Mouse (Mus musculus) neural tube, embryonic 14.5 days (tissue): Measurements from ENCODE around the gene Nav2. TPM values are rescaled to one million over a fixed set of nuclear protein-coding genes. Genes with fewer than 3 reads are reported as not detected.

ENCODE experiments used
- ATAC-seq: fragments of 200-750 bp; cut with Nextera tagmentation; 2 replicates; pipeline ENCODE4 v1.8.0; 2017; ENCODE audit warnings: low read depth, mild to moderate bottlenecking, moderate TSS enrichment, moderate library complexity
- H3K27ac ChIP-seq: fragments of 300-500 bp; sonication (generic); 2 replicates; pipeline ENCODE4 v1.5.1; 2014; ENCODE audit warnings: low read depth, mild to moderate bottlenecking, control low read depth, low read length, moderate library complexity, mixed read lengths
- H3K27me3 ChIP-seq: fragments of 300-500 bp; sonication (generic); 2 replicates; pipeline ENCODE4 v1.6.1; 2014; ENCODE audit warnings: low read length; ENCODE audit not compliant: control insufficient read depth, insufficient read depth
- H3K36me3 ChIP-seq: fragments of 300-500 bp; sonication (generic); 2 replicates; pipeline ENCODE4 v1.6.1; 2014; ENCODE audit warnings: low read length, mixed read lengths; ENCODE audit not compliant: control insufficient read depth, insufficient read depth
- H3K4me1 ChIP-seq: fragments of 300-500 bp; sonication (generic); 2 replicates; pipeline ENCODE4 v1.6.1; 2014; ENCODE audit warnings: low read length; ENCODE audit not compliant: control insufficient read depth, insufficient read depth
- H3K4me2 ChIP-seq: fragments of 300-500 bp; sonication (generic); 2 replicates; pipeline ENCODE4 v1.6.1; 2014; ENCODE audit warnings: mild to moderate bottlenecking, low read depth, low read length, control low read depth
- H3K4me3 ChIP-seq: fragments of 300-500 bp; sonication (generic); 2 replicates; pipeline ENCODE4 v1.5.1; 2014; ENCODE audit warnings: low read depth, low read length, control low read depth, mixed read lengths
- H3K9ac ChIP-seq: fragments of 300-500 bp; sonication (generic); replicated peaks from 2 replicates; pipeline ENCODE4 v1.6.1; 2014; ENCODE audit warnings: low read depth, mild to moderate bottlenecking, control low read depth, low read length, mixed read lengths
- H3K9me3 ChIP-seq: fragments of 300-500 bp; sonication (generic); 2 replicates; pipeline ENCODE4 v1.6.1; 2016; ENCODE audit warnings: low read length; ENCODE audit not compliant: control insufficient read depth
- WGBS: fragments of 180-500 bp; shearing (Covaris S2); extraction: QIAGEN DNeasy Blood & Tissue Kit; methylation state at CpG from one replicate; pipeline ENCODE4 v1.1.7; 2014; 5-methylcytosine and 5-hydroxymethylcytosine counted together
- polyA plus RNA-seq: library from polyadenylated mRNA; unstranded; fragments of >200 nt; fragmentation: Nextera tagmentation; extraction: Ambion mirVana; gene quantifications from 2 replicates; pipeline ENCODE4 v1.2.1, GENCODE M21; 2014

Gene Nav2
- polyA plus RNA-seq, 1 experiment from 2014 or later: 36.5 TPM

DNA sequence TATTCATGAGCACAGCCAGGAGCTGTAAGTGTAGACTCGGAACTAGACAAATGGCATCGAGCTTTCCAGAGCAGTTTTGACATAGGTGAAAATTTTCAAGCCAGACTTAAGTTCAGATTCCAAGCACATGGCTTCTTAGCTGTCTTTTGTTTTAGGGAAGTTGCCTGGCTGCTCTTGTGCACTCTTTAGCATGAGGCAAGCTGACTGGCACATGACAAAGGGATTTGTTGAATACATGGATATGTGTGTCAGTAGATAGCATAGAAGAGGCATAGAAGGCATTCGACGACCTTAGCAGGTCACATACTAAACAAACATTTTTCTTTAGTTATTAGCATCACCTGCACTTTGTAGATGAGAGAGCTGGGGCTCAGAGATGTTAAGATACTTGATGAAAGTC, 53.4 kb downstream of the Nav2 start:
- 54% methylated on average over 4 of the region's 4 CpGs for WGBS
- no peak overlapping the region for H3K27ac ChIP-seq
- no peak overlapping the region; the same call in 1 of the 2 replicates for H3K9ac ChIP-seq
- ATAC-seq: no peak
- no peak overlapping the region for H3K4me3 ChIP-seq
- no peaks in the 10 kb centered on the region for H3K27me3 ChIP-seq
- H3K9me3 ChIP-seq: no peaks in the 10 kb centered on the region
- peak overlapping the region; percentile 71 for H3K4me2 ChIP-seq
- peaks cover 56% of the 10 kb centered on the region for H3K4me1 ChIP-seq
- no peaks in the 10 kb centered on the region for H3K36me3 ChIP-seq

DNA sequence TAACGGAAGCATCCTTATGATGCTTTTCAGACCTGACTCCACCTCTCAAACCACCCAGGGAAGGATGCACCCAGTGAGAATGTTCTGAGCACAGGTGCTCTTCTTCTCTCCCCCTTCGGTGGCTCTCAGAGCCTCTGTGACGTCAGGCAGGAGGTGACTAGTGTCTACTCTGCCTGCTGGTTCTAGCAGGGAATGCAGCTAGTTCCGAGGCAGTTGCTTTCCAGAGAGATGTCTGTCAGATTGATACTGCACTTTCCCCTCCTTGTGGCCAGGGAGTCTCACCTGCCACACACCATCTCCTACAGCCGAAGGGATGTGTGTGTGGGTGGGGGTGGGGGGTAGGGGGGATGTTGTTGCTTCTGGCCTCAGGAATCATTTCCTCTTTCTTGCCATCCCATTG, 54.6 kb downstream of the Nav2 start:
- Histone ChIP-seq H3K27me3 (no peaks in the 10 kb centered on the region), H3K36me3 (no peaks in the 10 kb centered on the region), H3K4me3 (no peak overlapping the region), H3K27ac (no peak overlapping the region), H3K9me3 (no peaks in the 10 kb centered on the region), H3K9ac (no peak overlapping the region), H3K4me1 (peaks cover 53% of the 10 kb centered on the region), H3K4me2 (peak overlapping the region; percentile 4)
- 27% methylated on average over 5 of the region's 5 CpGs for WGBS
- ATAC-seq: no peak

DNA sequence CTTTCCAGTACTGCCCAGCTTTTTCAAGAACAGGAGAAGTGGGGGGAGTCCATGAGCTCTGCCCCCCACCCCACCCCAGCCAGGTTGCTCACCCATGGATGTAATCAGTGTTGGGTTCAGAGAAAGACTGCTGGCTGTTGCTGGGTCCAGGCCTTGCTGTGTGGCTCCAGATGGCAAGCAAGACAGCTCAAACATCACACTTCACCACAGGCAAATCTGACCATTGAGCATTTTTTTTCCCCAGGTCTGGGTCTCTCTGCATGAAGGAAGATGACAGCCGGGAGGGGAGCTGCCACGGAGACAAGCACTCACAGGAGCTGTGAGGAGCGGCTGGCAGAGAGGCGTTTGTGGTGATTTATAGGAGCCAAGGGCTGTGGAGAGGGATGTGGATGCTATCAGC, 55.0 kb downstream of the Nav2 start:
- Histone ChIP-seq H3K36me3 (no peaks in the 10 kb centered on the region), H3K27me3 (no peaks in the 10 kb centered on the region), H3K27ac (no peak overlapping the region), H3K4me2 (peak overlapping the region; percentile 4; the same call in 1 of the 2 replicates), H3K4me3 (no peak overlapping the region), H3K9ac (no peak overlapping the region), H3K4me1 (peaks cover 52% of the 10 kb centered on the region), H3K9me3 (no peaks in the 10 kb centered on the region)
- WGBS: 14% methylated on average over 4 of the region's 4 CpGs
- no peak for ATAC-seq

DNA sequence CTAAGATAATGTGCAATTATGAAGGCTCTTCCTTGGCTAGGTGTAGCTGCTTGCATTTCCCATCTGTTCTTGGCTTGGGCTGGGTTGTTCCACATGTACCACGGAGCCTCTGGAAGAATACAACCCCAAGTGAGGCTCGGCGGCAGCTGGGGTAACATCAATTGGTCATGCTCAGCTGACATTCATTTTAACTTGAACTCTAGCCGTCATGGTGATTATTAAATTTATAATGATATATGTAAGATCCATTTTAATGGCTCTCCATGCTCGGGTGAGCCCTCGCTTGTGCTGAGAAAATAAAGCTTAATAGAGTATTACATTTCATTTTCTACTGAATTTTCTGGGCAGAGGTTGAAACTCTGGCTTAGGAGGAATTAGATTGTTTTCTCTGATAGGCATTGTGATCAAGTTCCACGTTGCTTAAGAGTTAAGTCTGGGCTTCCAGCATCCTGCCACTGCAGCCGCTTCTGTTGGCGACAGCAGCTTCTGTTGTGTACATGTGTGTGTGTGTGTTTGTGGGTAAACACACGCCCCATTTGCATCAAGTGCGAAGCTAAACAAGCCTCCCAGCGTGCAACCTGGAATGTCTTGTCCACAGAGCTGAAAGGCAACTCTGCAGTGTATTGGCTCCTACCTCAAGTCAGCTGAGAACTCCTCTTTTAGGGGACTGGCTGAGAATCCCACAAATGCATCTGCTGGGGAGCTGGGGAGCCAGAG, 57.4 kb downstream of the Nav2 start:
- Histone ChIP-seq H3K36me3 (no peaks in the 10 kb centered on the region), H3K27ac (no peak overlapping the region), H3K27me3 (no peaks in the 10 kb centered on the region), H3K9ac (no peak overlapping the region), H3K9me3 (no peaks in the 10 kb centered on the region), H3K4me2 (peak overlapping the region; percentile 28), H3K4me3 (no peak overlapping the region), H3K4me1 (peaks cover 52% of the 10 kb centered on the region)
- ATAC-seq: peak; percentile 8; the same call in 1 of the 2 replicates
- 19% methylated on average over 12 of the region's 12 CpGs for WGBS

DNA sequence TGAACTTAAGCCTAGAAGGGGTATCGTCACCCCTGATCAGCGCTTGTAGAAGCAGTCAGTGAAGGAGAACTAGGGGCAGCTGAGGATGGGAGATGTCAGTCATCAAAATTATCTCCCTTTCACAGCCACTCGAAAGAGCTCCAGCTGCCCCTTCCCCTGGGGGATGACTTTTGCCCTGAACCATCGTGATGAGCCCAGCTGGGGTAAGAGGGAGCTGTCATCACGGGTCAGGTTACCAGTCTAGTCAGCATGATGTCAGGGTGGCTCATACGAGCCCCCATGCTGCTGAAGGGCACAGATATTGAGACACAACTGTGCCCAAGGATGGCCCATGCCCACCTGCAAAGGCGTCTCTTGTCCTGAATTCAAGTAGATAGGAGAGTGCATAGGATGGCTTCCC, 72.5 kb downstream of the Nav2 start:
- H3K27ac ChIP-seq: no peak overlapping the region
- H3K4me2 ChIP-seq: no peak overlapping the region
- no peak for ATAC-seq
- no peaks in the 10 kb centered on the region for H3K36me3 ChIP-seq
- no peaks in the 10 kb centered on the region for H3K4me1 ChIP-seq
- H3K27me3 ChIP-seq: no peaks in the 10 kb centered on the region
- H3K4me3 ChIP-seq: no peak overlapping the region
- 44% methylated on average over 7 of the region's 7 CpGs for WGBS
- no peaks in the 10 kb centered on the region for H3K9me3 ChIP-seq
- H3K9ac ChIP-seq: no peak overlapping the region

DNA sequence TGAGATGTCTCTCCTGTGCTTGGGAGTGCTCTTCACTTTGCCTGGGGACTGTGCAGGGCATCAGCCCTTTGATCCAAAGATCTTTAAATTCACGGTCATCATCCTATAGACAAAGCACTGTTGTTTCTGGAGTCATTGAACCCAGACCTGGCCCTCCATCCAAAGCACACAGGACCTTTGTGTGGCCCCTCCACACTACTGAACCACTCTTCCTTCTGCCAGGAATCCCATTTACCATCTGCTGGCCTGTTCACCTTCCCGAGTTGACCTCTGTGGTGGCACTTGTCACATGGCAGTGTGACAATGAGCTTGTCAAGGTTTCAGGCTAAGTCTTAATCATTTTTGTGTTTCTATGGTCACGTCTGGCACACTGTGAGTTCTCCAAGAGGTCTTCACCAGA, 73.3 kb downstream of the Nav2 start:
- Histone ChIP-seq H3K27me3 (no peaks in the 10 kb centered on the region), H3K4me2 (no peak overlapping the region), H3K36me3 (no peaks in the 10 kb centered on the region), H3K4me1 (no peaks in the 10 kb centered on the region), H3K9ac (no peak overlapping the region), H3K9me3 (no peaks in the 10 kb centered on the region), H3K27ac (no peak overlapping the region), H3K4me3 (no peak overlapping the region)
- no peak for ATAC-seq
- WGBS: 28% methylated on average over 3 of the region's 3 CpGs

DNA sequence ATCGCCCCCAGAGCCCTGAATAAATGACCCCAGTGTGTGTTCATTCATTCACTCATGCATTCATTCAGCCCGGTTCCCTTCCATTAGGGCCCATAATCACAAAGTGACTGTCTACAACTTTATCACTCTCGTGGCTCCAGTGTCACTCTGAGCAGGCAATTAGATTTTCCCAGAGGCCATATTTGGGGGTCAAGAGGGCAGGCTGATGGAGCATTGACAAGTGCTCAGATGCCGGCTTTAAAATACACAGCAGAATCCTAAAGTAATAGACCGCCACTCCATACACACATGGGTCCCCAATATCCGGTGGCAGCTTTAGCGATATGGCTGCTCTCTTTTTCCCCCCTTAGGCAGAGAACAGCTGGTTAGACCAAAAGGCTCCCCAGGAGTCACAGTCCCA, 74.1 kb downstream of the Nav2 start:
- Histone ChIP-seq H3K36me3 (no peaks in the 10 kb centered on the region), H3K4me3 (no peak overlapping the region), H3K27ac (no peak overlapping the region), H3K9me3 (no peaks in the 10 kb centered on the region), H3K4me2 (no peak overlapping the region), H3K4me1 (no peaks in the 10 kb centered on the region), H3K27me3 (no peaks in the 10 kb centered on the region), H3K9ac (no peak overlapping the region)
- WGBS: 40% methylated on average over 7 of the region's 7 CpGs
- peak; percentile 56 for ATAC-seq

DNA sequence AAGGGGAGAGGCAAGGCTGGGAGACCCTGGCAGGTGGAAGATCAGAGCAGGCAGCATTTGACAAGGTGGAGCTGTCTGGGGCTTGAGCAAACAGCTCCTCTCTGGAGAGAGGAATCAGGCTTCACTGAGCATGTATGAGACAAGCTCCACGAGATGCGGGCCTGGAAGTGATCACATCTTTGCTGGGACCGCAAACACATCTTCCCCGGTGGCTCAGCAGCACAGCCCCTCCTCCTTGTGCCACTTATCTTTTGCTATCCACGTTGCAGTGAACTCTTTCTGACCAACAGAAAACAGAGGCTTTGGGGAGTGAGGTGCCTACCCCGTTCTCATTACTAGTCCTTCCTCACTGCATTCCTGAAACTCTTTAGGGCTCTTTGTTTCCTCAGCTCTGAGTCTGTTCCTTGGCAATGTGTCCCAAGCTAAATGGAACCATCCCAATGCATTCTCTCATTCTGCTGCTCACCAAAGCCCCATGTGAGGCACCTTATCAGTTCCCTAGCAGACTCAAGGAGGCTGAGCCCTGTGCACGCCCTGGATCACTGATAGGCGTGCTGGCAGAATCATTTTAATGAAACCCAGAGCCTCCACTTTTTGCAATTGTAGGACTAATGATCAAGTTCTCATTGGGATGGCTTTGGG, 83.5 kb downstream of the Nav2 start:
- Histone ChIP-seq H3K4me3 (no peak overlapping the region), H3K4me2 (no peak overlapping the region), H3K9me3 (no peaks in the 10 kb centered on the region), H3K27ac (no peak overlapping the region), H3K27me3 (no peaks in the 10 kb centered on the region), H3K4me1 (peaks cover 12% of the 10 kb centered on the region), H3K9ac (no peak overlapping the region), H3K36me3 (no peaks in the 10 kb centered on the region)
- WGBS: 57% methylated on average over 8 of the region's 8 CpGs
- no peak for ATAC-seq

DNA sequence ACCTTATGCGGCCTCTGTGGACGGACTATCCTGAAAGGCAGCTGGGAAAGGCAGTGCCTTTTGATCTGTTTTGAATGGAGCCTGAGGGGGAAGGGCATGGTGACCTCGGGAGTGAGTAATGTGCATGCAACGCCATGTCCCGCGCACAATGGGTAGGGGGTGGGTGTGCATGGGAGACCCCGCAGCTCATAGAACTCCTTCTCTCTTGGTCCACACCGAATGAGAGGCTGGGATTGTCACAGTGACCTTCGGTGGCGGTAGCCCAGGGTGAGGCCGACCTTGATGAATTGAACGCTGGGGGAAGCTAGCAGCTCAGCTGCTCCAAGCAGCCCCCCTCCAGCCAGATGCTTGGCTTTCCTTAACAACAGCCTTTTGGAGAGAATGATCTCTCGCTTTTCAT, 86.7 kb downstream of the Nav2 start:
- peak; percentile 72 for ATAC-seq
- Histone ChIP-seq H3K9ac (peak overlapping the region; percentile 39; the same call in 1 of the 2 replicates), H3K4me2 (peak overlapping the region; percentile 14; the same call in 1 of the 2 replicates), H3K9me3 (no peaks in the 10 kb centered on the region), H3K4me3 (no peak overlapping the region), H3K27me3 (no peaks in the 10 kb centered on the region), H3K36me3 (no peaks in the 10 kb centered on the region), H3K4me1 (peaks cover 12% of the 10 kb centered on the region), H3K27ac (peak overlapping the region; percentile 66; the same call in 1 of the 2 replicates)
- WGBS: 1% methylated on average over 13 of the region's 13 CpGs
